Mouse (Mus musculus) liver, embryonic 15.5 days (tissue): Measurements from ENCODE around the gene A1cf. TPM values are rescaled to one million over a fixed set of nuclear protein-coding genes. Genes with fewer than 3 reads are reported as not detected.

Experiments used
- ATAC-seq: fragments of 200-750 bp; cut with Nextera tagmentation; 2 replicates; pipeline ENCODE4 v1.8.0; 2017; ENCODE audit warnings: moderate number of reproducible peaks, mild to moderate bottlenecking, moderate library complexity; ENCODE audit not compliant: insufficient read depth
- H3K27ac ChIP-seq: fragments of 300-500 bp; sonication (generic); replicated peaks from 2 replicates; pipeline ENCODE4 v1.5.1; 2015; ENCODE audit warnings: mild to moderate bottlenecking, inconsistent platforms
- H3K27me3 ChIP-seq: fragments of 300-500 bp; sonication (generic); 2 replicates; pipeline ENCODE4 v1.6.1; 2015; ENCODE audit warnings: mild to moderate bottlenecking, inconsistent platforms
- H3K36me3 ChIP-seq: fragments of 300-500 bp; sonication (generic); replicated peaks from 2 replicates; pipeline ENCODE4 v1.6.1; 2015; ENCODE audit warnings: moderate library complexity, mild to moderate bottlenecking, inconsistent platforms
- H3K4me1 ChIP-seq: fragments of 300-500 bp; sonication (generic); replicated peaks from 2 replicates; pipeline ENCODE4 v1.6.1; 2015; ENCODE audit warnings: inconsistent platforms
- H3K4me2 ChIP-seq: fragments of 300-500 bp; sonication (generic); 2 replicates; pipeline ENCODE4 v1.6.1; 2015; ENCODE audit warnings: moderate library complexity, mild to moderate bottlenecking, inconsistent platforms
- H3K4me3 ChIP-seq: fragments of 300-500 bp; sonication (generic); replicated peaks from 2 replicates; pipeline ENCODE4 v1.5.1; 2015; ENCODE audit warnings: mild to moderate bottlenecking, inconsistent platforms
- H3K9ac ChIP-seq: fragments of 300-500 bp; sonication (generic); 2 replicates; pipeline ENCODE4 v1.6.1; 2015; ENCODE audit warnings: moderate library complexity, mild to moderate bottlenecking, inconsistent platforms
- H3K9me3 ChIP-seq: fragments of 300-500 bp; sonication (generic); replicated peaks from 2 replicates; pipeline ENCODE4 v1.6.1; 2016; ENCODE audit warnings: inconsistent platforms
- WGBS: fragments of 180-500 bp; shearing (Covaris S2); methylation state at CpG from one replicate; pipeline ENCODE4 v1.1.7; 2015; ENCODE audit warnings: mixed read lengths; ENCODE audit not compliant: insufficient replicate concordance; 5-methylcytosine and 5-hydroxymethylcytosine counted together
- polyA plus RNA-seq: library from polyadenylated mRNA; unstranded; fragments of >200 nt; fragmentation: Nextera tagmentation; extraction: Ambion mirVana; gene quantifications from 2 replicates; pipeline ENCODE4 v1.2.1, GENCODE M21; 2015

A1cf gene
- polyA plus RNA-seq, 1 experiment from 2014 or later = 8.1 TPM

DNA sequence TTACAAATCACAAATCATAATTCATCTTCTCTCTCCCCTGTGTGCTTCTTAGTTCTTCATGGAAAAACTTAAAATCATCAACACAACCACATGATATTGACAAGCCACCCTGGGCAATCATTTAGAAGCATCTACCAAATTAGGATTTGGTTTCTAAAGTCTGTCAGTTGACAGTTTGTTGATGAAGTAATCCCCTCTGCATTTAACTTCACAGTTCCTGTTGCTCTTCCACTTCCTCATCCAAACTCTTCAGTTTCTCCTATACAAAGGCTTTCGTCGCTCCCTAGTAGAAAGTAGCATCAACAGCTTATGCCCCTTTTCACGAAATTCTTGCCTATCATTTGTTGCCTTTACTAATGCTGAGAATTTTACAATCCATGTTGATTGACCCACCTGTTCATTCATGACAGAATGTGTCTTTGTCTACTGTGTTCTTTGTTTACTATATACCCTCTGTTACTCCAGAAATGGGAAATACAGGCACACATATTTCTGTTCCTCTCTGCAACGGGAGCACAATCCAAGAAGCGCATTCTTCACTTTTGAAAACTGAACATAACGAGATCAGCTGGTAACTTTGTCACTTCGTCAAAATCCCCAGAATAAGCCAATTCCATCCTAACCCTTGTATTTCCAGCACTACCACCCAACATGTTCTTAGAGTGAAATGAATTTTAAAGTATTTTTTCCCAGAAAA, 82.4 kb downstream of the A1cf start:
- no peaks in the 10 kb centered on the region for H3K9me3 ChIP-seq
- no peak overlapping the region for H3K27ac ChIP-seq
- H3K4me1 ChIP-seq = no peaks in the 10 kb centered on the region
- H3K9ac ChIP-seq = no peak overlapping the region
- H3K4me2 ChIP-seq = no peak overlapping the region
- no peak overlapping the region for H3K4me3 ChIP-seq
- no peak for ATAC-seq
- no peaks in the 10 kb centered on the region for H3K27me3 ChIP-seq
- H3K36me3 ChIP-seq = no peaks in the 10 kb centered on the region
- 37% methylated on average over 7 of the region's 7 CpGs for WGBS

DNA sequence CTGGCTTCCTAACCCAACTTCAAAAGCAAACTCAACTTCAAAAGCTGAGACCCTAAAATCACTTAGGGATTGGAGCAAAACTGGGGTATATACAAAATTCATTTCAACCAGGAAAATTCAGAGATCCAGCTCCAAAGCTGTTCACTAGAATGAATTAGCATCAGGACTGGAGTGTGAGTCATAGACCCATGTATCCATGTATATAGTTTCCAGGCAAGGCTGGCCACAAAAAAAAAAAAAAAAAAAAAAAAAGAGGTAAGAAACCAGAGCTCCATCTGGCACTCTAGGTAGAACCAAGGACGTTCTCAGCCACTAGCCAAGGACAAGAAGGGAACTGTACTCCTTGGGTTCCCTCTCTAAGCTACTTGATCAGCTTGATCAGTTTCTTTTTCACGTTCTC, 85.2 kb downstream of the A1cf start:
- Histone ChIP-seq H3K4me3 (no peak overlapping the region), H3K27me3 (no peaks in the 10 kb centered on the region), H3K4me1 (no peaks in the 10 kb centered on the region), H3K27ac (no peak overlapping the region), H3K36me3 (no peaks in the 10 kb centered on the region), H3K9me3 (no peaks in the 10 kb centered on the region), H3K9ac (no peak overlapping the region), H3K4me2 (no peak overlapping the region)
- 62% methylated on average over 2 of the region's 2 CpGs for WGBS
- no peak for ATAC-seq

DNA sequence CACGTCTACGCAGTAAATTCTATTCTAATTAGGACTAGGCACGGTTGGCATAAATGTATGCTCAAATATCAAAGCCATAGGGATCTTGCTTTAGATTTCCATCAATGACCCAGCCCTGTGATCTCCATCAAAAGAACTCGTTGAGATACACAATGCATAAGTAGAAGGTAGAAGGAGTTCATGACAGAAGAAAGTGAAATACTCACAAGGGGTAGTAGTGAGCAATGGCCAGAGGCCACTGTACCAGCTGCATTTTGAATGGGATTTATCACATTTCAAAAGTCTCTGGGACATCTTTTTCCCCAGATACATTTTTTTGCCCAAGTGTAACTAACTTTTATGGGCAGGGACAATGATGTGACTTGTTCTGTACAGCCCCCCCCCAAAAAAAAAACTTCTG, 85.7 kb downstream of the A1cf start:
- 74% methylated on average over 4 of the region's 4 CpGs for WGBS
- no peak for ATAC-seq

DNA sequence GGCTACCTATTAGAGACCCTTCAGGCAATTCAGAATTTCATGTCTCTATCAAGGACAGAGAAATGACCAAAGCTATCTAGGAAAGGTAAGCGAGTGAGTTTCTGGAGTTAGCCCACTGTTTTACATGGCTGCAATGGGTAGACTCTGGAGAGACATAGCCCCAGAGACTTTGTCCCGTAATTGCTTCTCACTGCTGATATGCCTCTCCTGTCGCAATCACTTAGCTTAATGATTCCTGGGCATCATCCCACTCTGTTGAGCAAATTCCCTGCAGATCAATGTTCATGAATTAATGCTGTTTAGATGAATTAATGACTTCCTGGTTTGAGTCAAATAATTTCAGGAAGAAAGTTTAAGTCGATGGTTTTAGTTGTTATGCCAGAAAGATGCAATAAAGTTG, 86.1 kb downstream of the A1cf start:
- Histone ChIP-seq H3K4me2 (no peak overlapping the region), H3K9ac (no peak overlapping the region), H3K4me1 (no peaks in the 10 kb centered on the region), H3K27ac (no peak overlapping the region), H3K4me3 (no peak overlapping the region), H3K36me3 (no peaks in the 10 kb centered on the region), H3K9me3 (no peaks in the 10 kb centered on the region), H3K27me3 (no peaks in the 10 kb centered on the region)
- 53% methylated on average over 4 of the region's 4 CpGs for WGBS
- ATAC-seq = no peak

More for the DNA sequence above, 85.7 kb downstream of the A1cf start:
- no peak overlapping the region for H3K4me2 ChIP-seq
- H3K9ac ChIP-seq = no peak overlapping the region
- H3K27me3 ChIP-seq = no peaks in the 10 kb centered on the region
- no peaks in the 10 kb centered on the region for H3K36me3 ChIP-seq
- H3K27ac ChIP-seq = no peak overlapping the region
- no peaks in the 10 kb centered on the region for H3K9me3 ChIP-seq
- H3K4me3 ChIP-seq = no peak overlapping the region
- H3K4me1 ChIP-seq = no peaks in the 10 kb centered on the region

DNA sequence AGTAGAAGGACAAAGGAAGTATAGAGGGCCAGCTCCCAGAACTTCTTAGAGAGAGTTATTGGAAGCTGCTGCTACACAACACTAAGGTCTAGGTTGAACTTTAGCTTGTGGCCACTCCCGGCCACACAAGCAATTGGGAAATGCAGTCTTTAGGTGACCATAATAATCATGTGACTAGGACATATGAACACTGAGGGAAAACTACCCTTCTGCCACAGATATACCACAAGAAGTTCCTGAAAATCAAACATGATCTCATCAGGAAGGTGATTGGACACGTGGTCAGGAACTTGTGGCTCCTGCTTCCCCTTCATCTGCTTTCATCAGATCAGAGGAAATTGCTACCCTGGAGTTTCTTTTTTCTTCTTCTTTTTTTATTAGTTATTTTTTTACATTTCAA, 87.8 kb downstream of the A1cf start:
- Histone ChIP-seq H3K9me3 (no peaks in the 10 kb centered on the region), H3K4me2 (no peak overlapping the region), H3K27ac (no peak overlapping the region), H3K4me3 (no peak overlapping the region), H3K36me3 (no peaks in the 10 kb centered on the region), H3K27me3 (no peaks in the 10 kb centered on the region), H3K9ac (no peak overlapping the region), H3K4me1 (no peaks in the 10 kb centered on the region)
- 11% methylated on average over 2 of the region's 2 CpGs for WGBS
- ATAC-seq = no peak

DNA sequence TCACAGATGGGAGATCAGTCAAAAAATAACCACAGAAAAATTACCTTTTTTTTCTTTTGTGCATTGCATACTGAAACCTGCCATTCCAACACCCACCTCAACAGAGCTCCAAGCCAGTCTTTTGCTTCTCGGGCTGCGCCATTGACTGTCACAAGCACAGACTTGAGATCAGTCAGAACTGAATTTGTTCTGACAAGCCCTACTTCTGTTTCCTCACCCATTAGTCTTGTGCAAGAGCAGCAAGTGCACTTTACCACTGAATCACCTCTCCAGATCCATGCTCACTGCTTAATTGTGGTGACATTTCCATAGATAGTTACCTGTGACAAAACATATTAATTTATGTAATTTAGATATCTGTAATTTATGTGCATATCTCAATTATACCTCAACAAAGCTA, 91.9 kb downstream of the A1cf start:
- Histone ChIP-seq H3K36me3 (no peaks in the 10 kb centered on the region), H3K27ac (no peak overlapping the region), H3K9me3 (no peaks in the 10 kb centered on the region), H3K27me3 (no peaks in the 10 kb centered on the region), H3K4me1 (no peaks in the 10 kb centered on the region), H3K4me3 (no peak overlapping the region), H3K4me2 (no peak overlapping the region), H3K9ac (no peak overlapping the region)
- 66% methylated on average over 2 of the region's 2 CpGs for WGBS
- ATAC-seq = no peak

DNA sequence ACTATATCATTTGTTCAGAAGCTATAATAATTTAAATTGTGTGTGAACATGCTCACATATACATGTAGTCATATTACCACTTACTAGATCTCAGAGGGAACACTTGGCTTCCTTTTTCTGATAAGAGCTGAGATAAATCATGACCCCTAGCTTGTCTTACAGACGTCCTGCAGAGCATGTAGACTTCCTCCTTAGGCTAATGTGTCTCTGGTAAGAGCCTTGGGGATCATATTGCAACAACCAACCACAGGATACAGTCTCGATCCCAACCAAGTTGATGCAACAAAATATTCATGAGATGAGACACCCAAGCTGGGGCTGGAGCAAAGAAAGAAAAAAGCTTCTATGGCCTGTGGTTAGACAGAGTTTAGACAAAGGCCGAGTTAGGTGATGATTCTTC, 94.6 kb downstream of the A1cf start:
- Histone ChIP-seq H3K4me3 (no peak overlapping the region), H3K27ac (no peak overlapping the region), H3K36me3 (no peaks in the 10 kb centered on the region), H3K27me3 (no peaks in the 10 kb centered on the region), H3K4me2 (no peak overlapping the region), H3K4me1 (no peaks in the 10 kb centered on the region), H3K9ac (no peak overlapping the region), H3K9me3 (no peaks in the 10 kb centered on the region)
- no peak for ATAC-seq
- 17% methylated on average over 3 of the region's 3 CpGs for WGBS

DNA sequence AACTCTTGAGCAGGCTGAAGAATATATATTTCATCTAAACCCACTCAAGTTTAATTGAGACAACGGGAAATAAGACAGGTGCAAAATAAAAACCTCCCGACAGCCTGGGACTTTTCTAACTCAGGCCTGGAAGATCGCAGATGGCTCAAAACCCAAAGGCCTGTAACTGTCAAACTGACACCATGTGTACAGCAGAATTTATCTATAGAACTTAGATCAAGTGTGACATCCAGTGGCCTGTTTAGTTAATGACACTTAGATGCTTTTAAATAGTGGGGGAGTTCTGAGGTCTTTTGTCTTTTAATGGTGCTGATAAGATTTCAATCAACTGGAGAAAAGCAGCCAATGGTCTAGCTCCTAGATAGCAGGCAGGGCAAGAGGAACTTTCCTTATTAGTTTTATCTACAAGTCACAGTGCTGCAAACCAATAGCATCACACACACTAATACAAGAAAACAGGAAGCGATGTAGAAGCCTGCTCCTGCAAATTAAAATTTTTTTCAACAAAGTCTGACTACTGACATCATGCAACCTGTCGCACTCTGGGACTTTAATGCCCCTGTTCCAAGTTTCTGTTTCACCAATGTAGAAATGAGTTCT, 99.5 kb downstream of the A1cf start:
- no peak for ATAC-seq
- Histone ChIP-seq H3K9me3 (no peaks in the 10 kb centered on the region), H3K4me3 (no peak overlapping the region), H3K36me3 (no peaks in the 10 kb centered on the region), H3K27ac (no peak overlapping the region), H3K27me3 (no peaks in the 10 kb centered on the region), H3K9ac (no peak overlapping the region), H3K4me1 (no peaks in the 10 kb centered on the region), H3K4me2 (no peak overlapping the region)
- 28% methylated on average over 5 of the region's 5 CpGs for WGBS

DNA sequence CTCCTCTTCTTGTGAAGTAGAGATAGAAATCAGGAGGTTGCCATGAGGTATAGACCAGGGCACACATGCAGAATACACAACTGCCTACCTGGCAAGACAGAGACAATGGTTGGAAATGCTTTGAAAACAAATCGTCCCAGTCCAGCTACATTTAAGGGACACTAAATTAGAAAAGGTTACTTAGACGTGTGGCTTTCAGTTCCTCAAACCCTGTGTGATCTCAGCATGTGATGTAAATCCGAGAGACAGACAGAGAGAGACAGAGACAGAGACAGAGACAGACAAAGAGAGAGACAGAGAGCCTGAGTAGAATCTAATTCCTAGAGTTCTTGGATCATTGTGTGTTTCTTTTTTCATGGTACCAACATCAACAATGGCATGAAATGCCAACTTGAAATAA, 102.8 kb downstream of the A1cf start:
- H3K4me1 ChIP-seq = no peaks in the 10 kb centered on the region
- H3K27ac ChIP-seq = no peak overlapping the region
- no peak overlapping the region for H3K4me2 ChIP-seq
- H3K27me3 ChIP-seq = no peaks in the 10 kb centered on the region
- H3K36me3 ChIP-seq = no peaks in the 10 kb centered on the region
- 16% methylated on average over 3 of the region's 3 CpGs for WGBS
- H3K4me3 ChIP-seq = no peak overlapping the region
- no peaks in the 10 kb centered on the region for H3K9me3 ChIP-seq
- ATAC-seq = no peak
- no peak overlapping the region for H3K9ac ChIP-seq

DNA sequence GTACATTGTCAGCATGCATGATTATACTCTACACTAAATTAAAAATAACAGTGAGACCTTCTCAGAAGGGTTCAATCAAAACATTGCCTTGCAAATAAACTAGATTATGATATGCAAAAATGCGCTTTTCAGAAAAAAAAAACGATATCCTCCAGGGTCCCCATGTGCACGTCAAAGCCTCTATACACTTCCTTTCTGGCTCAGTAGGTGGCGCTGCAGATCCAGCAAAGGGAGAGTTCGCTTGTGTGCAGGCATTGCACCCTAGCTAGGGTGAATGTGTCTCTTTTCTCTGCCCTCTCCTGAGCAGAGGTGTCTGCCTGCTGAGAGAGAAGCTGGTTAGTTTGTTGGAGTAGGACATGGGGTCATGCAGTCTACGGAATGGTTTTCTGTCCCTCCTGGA, 103.4 kb downstream of the A1cf start:
- no peaks in the 10 kb centered on the region for H3K9me3 ChIP-seq
- no peak overlapping the region for H3K27ac ChIP-seq
- H3K4me1 ChIP-seq = no peaks in the 10 kb centered on the region
- ATAC-seq = no peak
- no peak overlapping the region for H3K4me3 ChIP-seq
- H3K9ac ChIP-seq = no peak overlapping the region
- no peaks in the 10 kb centered on the region for H3K27me3 ChIP-seq
- no peak overlapping the region for H3K4me2 ChIP-seq
- 10% methylated on average over 6 of the region's 6 CpGs for WGBS
- H3K36me3 ChIP-seq = no peaks in the 10 kb centered on the region

DNA sequence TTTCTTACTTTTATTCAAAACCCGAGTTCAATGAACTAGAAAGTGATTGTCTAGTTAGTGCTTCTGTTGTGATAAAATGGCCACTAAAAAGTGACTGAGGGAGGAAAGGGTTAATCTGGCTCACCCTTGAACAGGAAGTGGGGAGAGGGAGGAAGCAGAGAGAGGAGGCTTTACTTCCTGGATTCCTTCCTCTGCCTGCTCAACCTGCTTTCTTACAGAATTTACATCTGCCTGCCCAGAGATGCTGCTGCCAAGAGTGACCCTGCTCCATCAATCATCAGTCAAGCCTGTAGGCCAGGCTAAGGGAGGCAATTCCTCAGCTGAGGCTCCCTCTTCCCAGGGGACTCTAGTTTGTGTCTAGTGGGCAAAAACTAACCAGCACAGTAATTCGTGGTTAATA, 107.3 kb downstream of the A1cf start:
- no peak overlapping the region for H3K27ac ChIP-seq
- no peaks in the 10 kb centered on the region for H3K36me3 ChIP-seq
- H3K4me2 ChIP-seq = no peak overlapping the region
- H3K4me3 ChIP-seq = no peak overlapping the region
- no peaks in the 10 kb centered on the region for H3K4me1 ChIP-seq
- 32% methylated on average over 2 of the region's 2 CpGs for WGBS
- H3K9me3 ChIP-seq = no peaks in the 10 kb centered on the region
- H3K9ac ChIP-seq = no peak overlapping the region
- ATAC-seq = no peak
- no peaks in the 10 kb centered on the region for H3K27me3 ChIP-seq

DNA sequence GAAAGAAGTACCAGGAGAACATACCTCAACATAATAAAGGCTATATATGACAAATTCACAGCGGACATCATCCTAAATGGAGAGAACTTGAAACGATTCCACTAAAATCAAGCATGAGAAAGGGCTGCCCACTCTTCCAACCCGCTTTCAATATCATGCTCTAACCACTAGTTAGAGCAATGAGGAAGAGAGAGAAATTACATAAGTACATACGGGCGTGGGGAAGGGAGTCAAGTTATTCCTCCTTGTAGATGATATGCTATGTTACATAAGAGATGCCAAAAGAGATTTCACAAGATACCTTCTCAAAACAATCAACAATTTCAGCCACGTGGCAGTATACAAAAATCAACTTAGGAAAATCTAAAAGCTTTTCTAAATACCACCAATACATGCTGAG, 122.5 kb downstream of the A1cf start:
- Histone ChIP-seq H3K4me3 (no peak overlapping the region), H3K9ac (no peak overlapping the region), H3K4me1 (no peaks in the 10 kb centered on the region), H3K4me2 (no peak overlapping the region), H3K9me3 (no peaks in the 10 kb centered on the region), H3K36me3 (no peaks in the 10 kb centered on the region), H3K27ac (no peak overlapping the region), H3K27me3 (no peaks in the 10 kb centered on the region)
- no peak for ATAC-seq
- 59% methylated on average over 6 of the region's 6 CpGs for WGBS
